Mouse (Mus musculus): Measurements from ENCODE around the gene Rps26. TPM values are rescaled to one million over a fixed set of nuclear protein-coding genes. Genes with fewer than 3 reads are reported as not detected.

Rps26 gene
- total RNA-seq, 4 experiments from 2014 or later = 129 to 288 (median 207) TPM

Small RNA genes within 50 kb of the gene (microRNA-seq; reads per million reads assigned to microRNA genes)
- gene Mir6917 = 0 to 0.84 reads per million in 2 experiments

Other genes with a start within 250 kb of the Rps26 start
- 10 to 100 TPM; 41.2 to 49.0 (median 44.8) TPM for gene Ankrd52, start 249.6 kb downstream of the Rps26 start, total RNA-seq (2022)
- gene Slc39a5, start 225.5 kb downstream of the Rps26 start, total RNA-seq (2022) = under 1 TPM in 3 of 4 experiments, not detected in 1; 0.27 to 0.61 (median 0.59) TPM
- 10 to 100 TPM; 90.1 to 97.4 (median 94.1) TPM for gene Nabp2, start 215.3 kb downstream of the Rps26 start, total RNA-seq (2022)
- 10 to 100 TPM; 72.2 to 79.3 (median 73.4) TPM for gene Rnf41, start 215.1 kb downstream of the Rps26 start, total RNA-seq (2022)
- gene Smarcc2, start 167.5 kb downstream of the Rps26 start, total RNA-seq (2022) = 100 to 1,000 TPM; 262 to 275 (median 268) TPM
- gene Myl6, start 132.6 kb downstream of the Rps26 start, total RNA-seq (2022) = 100 to 1,000 TPM; 555 to 620 (median 586) TPM
- gene Myl6b, start 128.1 kb downstream of the Rps26 start, total RNA-seq (2022) = 10 to 100 TPM; 29.9 to 33.3 (median 32.4) TPM
- gene Esyt1, start 100.9 kb downstream of the Rps26 start, total RNA-seq (2022) = 10 to 100 TPM; 11.9 to 13.7 (median 12.8) TPM
- 10 to 100 TPM; 11.7 to 16.1 (median 14.8) TPM for gene Zc3h10, start 79.0 kb downstream of the Rps26 start, total RNA-seq (2022)
- 1,000 to 10,000 TPM; 1,345 to 1,743 (median 1,563) TPM for gene Rpl41, start 77.4 kb downstream of the Rps26 start, total RNA-seq (2022)
- 10 to 100 TPM; 57.5 to 60.9 (median 59.4) TPM for gene Pa2g4, start 60.8 kb downstream of the Rps26 start, total RNA-seq (2022)
- gene Erbb3, start 37.1 kb downstream of the Rps26 start, total RNA-seq (2022) = 1 to 10 TPM; 7.8 to 8.3 (median 8.2) TPM
- 10 to 100 TPM; 12.0 to 15.9 (median 13.8) TPM for gene Ikzf4, start 19.2 kb upstream of the Rps26 start, total RNA-seq (2022)
- gene Suox, start 47.3 kb upstream of the Rps26 start, total RNA-seq (2022) = 10 to 100 TPM; 12.7 to 14.6 (median 14.0) TPM
- 100 to 1,000 TPM; 131 to 143 (median 135) TPM for gene Rab5b, start 69.5 kb upstream of the Rps26 start, total RNA-seq (2022)
- under 1 TPM; 0.40 to 0.98 (median 0.59) TPM for gene Pmel, start 77.4 kb upstream of the Rps26 start, total RNA-seq (2022)
- gene Cdk2, start 78.3 kb upstream of the Rps26 start, total RNA-seq (2022) = 1 to 10 TPM; 2.5 to 5.9 (median 3.8) TPM
- gene Dgka, start 118.1 kb upstream of the Rps26 start, total RNA-seq (2022) = 10 to 100 TPM in 1 of 4 experiments, 1 to 10 TPM in 3; 9.0 to 10.5 (median 9.6) TPM
- 10 to 100 TPM; 28.6 to 31.6 (median 30.2) TPM for gene Pym1, start 121.1 kb upstream of the Rps26 start, total RNA-seq (2022)
- 1 to 10 TPM in 1 of 4 experiments, under 1 TPM in 3; 0.59 to 1.8 (median 0.85) TPM for gene Mmp19, start 164.2 kb upstream of the Rps26 start, total RNA-seq (2022)
- 10 to 100 TPM; 62.4 to 73.2 (median 65.8) TPM for gene Dnajc14, start 177.3 kb upstream of the Rps26 start, total RNA-seq (2022)
- 10 to 100 TPM; 10.5 to 12.0 (median 11.4) TPM for gene Tmem198b, start 177.6 kb upstream of the Rps26 start, total RNA-seq (2022)
- gene Sarnp, start 190.6 kb upstream of the Rps26 start, total RNA-seq (2022) = 10 to 100 TPM; 29.7 to 35.2 (median 31.2) TPM
- 1 to 10 TPM; 6.5 to 8.7 (median 7.8) TPM for gene Ormdl2, start 194.9 kb upstream of the Rps26 start, total RNA-seq (2022)